Mouse (Mus musculus) heart, postnatal 10 days (tissue): ENCODE data around the gene Rfc5. TPM values are rescaled to one million over a fixed set of nuclear protein-coding genes. Genes with fewer than 3 reads are reported as not detected.
"Not testable (repeated sequence)": the region's sequence is repeated elsewhere in the genome, so short reads cannot be mapped to it uniquely, and the experiment has no call there.

Experiments used
- DNase-seq, 2 experiments: peaks; one replicate each; pipeline ENCODE4 v3.0.0; 2021
- intact Hi-C: fragments of 180-260 bp; cut with DNase I; formaldehyde crosslinking; loops from one replicate; pipeline ENCODE4 v1.15.1; 2025
- total RNA-seq, 2 experiments: library from RNA; stranded (reverse); gene quantifications; 2 replicates each; pipeline ENCODE4 v1.2.3; 2021

The Rfc5 gene
- total RNA-seq, 2 experiments from 2014 or later, result 14.5 to 14.9 TPM

- intact Hi-C loops, result loop anchor here (5.0 kb wide), 1 partner anchor 238 kb away; the partner anchor contains the start of gene Suds3
Observed at GRCm38 (mm10) chr5:117355648-117356303, 33.1 kb downstream of the Rfc5 start.

GRCm38 (mm10) chr5:117354121-117354520, 34.7 kb downstream of the Rfc5 start:
- no peak for DNase-seq
- intact Hi-C loops, result no loop called here

More at GRCm38 (mm10) chr5:117355648-117356303, 33.1 kb downstream of the Rfc5 start:
- DNase-seq, result peak in 1 of 2 experiments; percentile 32

- intact Hi-C loops, result no loop called here
- peak in 1 of 2 experiments; percentile 53 for DNase-seq
Observed at GRCm38 (mm10) chr5:117348279-117348678, 40.6 kb downstream of the Rfc5 start.

GRCm38 (mm10) chr5:117347838-117348237, 41.0 kb downstream of the Rfc5 start:
- DNase-seq, result no peak
- intact Hi-C loops, result no loop called here

- intact Hi-C loops, result no loop called here
- no peak for DNase-seq
Observed at GRCm38 (mm10) chr5:117347011-117347410, 41.8 kb downstream of the Rfc5 start.

- intact Hi-C loops, result no loop called here
- no peak for DNase-seq
Observed at GRCm38 (mm10) chr5:117346281-117346680, 42.6 kb downstream of the Rfc5 start.

GRCm38 (mm10) chr5:117345432-117345976, 43.3 kb downstream of the Rfc5 start:
- intact Hi-C loops, result no loop called here
- DNase-seq, result no peak

DNA sequence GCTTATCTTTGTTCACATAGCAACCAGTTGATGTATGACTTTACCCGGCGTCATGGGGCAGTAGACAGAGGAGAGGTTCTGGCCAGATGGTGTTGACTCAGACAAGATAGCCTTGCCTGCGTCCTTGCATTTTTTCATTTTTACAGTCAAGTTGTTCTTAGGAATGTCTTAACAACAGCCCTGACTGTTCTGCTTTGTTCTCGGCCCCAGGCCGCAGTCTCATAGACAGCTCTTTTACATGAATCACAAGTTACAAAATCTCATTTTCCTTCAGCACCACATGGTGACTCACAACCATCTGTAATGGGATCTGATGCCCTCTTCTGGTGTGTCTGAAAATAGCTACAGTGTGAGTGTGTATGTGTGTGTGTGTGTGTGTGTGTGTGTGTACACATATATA, 44.4 kb downstream of the Rfc5 start:
- intact Hi-C loops, DNase-seq: not testable (repeated sequence)

GRCm38 (mm10) chr5:117341896-117342295, 47.0 kb downstream of the Rfc5 start:
- DNase-seq, result no peak
- intact Hi-C loops, result no loop called here

GRCm38 (mm10) chr5:117340081-117340480, 48.8 kb downstream of the Rfc5 start:
- intact Hi-C loops, result no loop called here
- DNase-seq, result no peak

DNA sequence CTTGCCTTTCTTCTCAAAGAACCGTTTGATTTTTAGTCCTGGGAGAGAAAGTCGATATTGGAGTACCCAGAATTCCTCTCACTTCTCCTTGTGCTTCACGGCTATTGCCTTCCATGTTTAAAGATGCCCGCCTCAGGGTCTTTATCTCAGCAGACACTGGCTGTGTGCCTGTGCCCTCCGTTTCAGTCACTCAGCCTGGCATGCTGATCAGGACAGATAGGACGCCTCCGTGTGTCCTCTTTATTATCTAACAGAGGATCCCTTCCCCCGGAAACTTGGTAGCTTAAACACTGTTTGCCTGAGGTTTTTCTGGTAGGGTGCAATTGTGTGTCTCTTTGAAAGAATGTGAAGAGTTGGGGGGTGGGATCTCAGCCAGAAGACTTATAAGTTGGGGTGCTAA, 50.3 kb downstream of the Rfc5 start:
- no peak for DNase-seq
- intact Hi-C loops, result no loop called here

DNA sequence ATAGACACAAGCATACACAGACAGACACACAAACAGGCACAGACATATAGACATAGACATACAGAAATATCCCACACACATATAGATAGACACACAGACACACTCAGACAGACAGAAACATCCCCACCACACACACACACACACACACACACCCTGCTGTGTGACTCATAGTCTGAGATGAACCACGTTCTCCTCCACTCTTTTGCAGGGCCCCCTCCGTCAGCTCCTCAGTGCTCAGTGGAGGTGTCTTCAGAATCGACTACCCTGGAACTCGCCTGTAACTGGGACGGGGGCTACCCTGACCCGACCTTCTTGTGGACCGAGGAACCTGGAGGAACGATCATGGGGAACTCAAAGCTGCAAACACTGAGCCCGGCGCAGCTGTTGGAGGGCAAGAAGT, 50.8 kb downstream of the Rfc5 start:
- intact Hi-C loops, result no loop called here
- DNase-seq, result no peak

GRCm38 (mm10) chr5:117330457-117330856, 58.4 kb downstream of the Rfc5 start:
- no peak for DNase-seq
- intact Hi-C loops, result no loop called here

Other genes with a start within 250 kb of the Rfc5 start
- gene Pebp1, start 101.4 kb downstream of the Rfc5 start, total RNA-seq, result 100 to 1,000 TPM; 430 to 431 TPM
- gene Vsig10, start 70.0 kb downstream of the Rfc5 start, total RNA-seq, result 10 to 100 TPM; 12.8 to 17.4 TPM
- gene Wsb2, start 31.7 kb downstream of the Rfc5 start, total RNA-seq, result 100 to 1,000 TPM; 108 to 118 TPM
- under 1 TPM; 0.02 to 0.05 TPM for gene Ksr2, start 25.0 kb upstream of the Rfc5 start, total RNA-seq